Mouse (Mus musculus) embryonic facial prominence, embryonic 13.5 days (tissue): ENCODE measurements at regions not wholly inside any gene's neighbourhood (a gene's known extent, or its start where the extent isn't known, plus 50 kb on each side); places are given as distances from the start of the nearest gene placed in this dataset.

Experiments
- ATAC-seq: fragments of 200-750 bp; cut with Nextera tagmentation; 2 replicates; pipeline ENCODE4 v1.8.0; 2017; ENCODE audit warnings: low read depth; ENCODE audit not compliant: insufficient number of reproducible peaks, insufficient read depth, low FRiP score, low TSS enrichment
- H3K27ac ChIP-seq: fragments of 300-500 bp; sonication (generic); 2 replicates; pipeline ENCODE4 v1.5.1; 2015; ENCODE audit warnings: moderate library complexity, mild to moderate bottlenecking, inconsistent platforms
- H3K27me3 ChIP-seq: fragments of 300-500 bp; sonication (generic); 2 replicates; pipeline ENCODE4 v1.6.1; 2015; ENCODE audit warnings: mild to moderate bottlenecking, inconsistent platforms
- H3K36me3 ChIP-seq: fragments of 300-500 bp; sonication (generic); 2 replicates; pipeline ENCODE4 v1.6.1; 2015; ENCODE audit warnings: mild to moderate bottlenecking, inconsistent platforms
- H3K4me1 ChIP-seq: fragments of 300-500 bp; sonication (generic); 2 replicates; pipeline ENCODE4 v1.6.1; 2015; ENCODE audit warnings: inconsistent platforms
- H3K4me2 ChIP-seq: fragments of 300-500 bp; sonication (generic); 2 replicates; pipeline ENCODE4 v1.6.1; 2015; ENCODE audit warnings: moderate library complexity, mild to moderate bottlenecking, inconsistent platforms
- H3K4me3 ChIP-seq: fragments of 300-500 bp; sonication (generic); 2 replicates; pipeline ENCODE4 v1.5.1; 2015; ENCODE audit warnings: mild to moderate bottlenecking, inconsistent platforms
- H3K9ac ChIP-seq: fragments of 300-500 bp; sonication (generic); 2 replicates; pipeline ENCODE4 v1.6.1; 2015; ENCODE audit warnings: mild to moderate bottlenecking, inconsistent platforms
- H3K9me3 ChIP-seq: fragments of 300-500 bp; sonication (generic); 2 replicates; pipeline ENCODE4 v1.6.1; 2016; ENCODE audit warnings: inconsistent platforms
- WGBS: fragments of 180-500 bp; shearing (Covaris S2); methylation state at CpG from one replicate; pipeline ENCODE4 v1.1.7; 2015; ENCODE audit warnings: mixed read lengths; 5-methylcytosine and 5-hydroxymethylcytosine counted together

DNA sequence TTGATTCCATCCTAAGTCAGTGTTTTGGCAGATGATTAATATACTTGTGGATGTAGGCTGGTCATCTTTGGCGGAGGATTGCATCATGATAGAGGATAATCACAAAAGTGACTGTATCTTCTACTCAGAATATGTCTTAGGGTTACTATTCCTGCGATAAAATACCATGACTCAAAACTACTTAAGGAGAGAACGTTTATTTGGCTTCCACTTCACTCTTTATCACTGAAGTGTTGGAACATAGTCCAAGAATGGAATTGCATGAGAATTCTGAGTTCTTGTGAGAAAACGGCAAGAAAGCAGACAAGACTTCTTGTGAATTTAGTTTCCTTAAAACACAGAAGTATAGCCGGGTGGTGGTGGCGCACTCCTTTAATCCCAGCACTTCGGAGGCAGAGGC lies 124.6 kb upstream of the Itga4 start:
- 95% methylated on average over 7 of the region's 7 CpGs for WGBS

DNA sequence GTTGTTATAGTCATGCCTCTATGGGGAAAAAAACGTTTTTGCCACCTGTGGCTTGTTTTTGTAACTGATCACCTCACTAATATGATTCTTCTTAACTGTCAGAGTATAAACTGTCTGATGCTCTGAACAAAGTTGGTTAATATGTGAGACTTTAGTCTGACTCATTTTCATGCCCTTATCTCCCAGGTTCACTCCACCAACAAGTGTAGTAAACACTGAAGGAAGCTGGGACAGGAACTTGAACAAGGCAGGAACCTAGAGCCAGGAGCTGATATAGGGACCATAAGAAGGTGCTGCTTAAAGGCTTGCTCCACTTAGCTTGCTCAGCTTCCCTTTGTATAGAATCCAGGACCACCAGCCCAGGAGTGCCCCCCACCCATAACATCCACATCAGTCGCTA lies 124.0 kb upstream of the Itga4 start:
- H3K27me3 ChIP-seq: no peaks in the 10 kb centered on the region
- no peak overlapping the region for H3K4me2 ChIP-seq
- no peak for ATAC-seq
- no peaks in the 10 kb centered on the region for H3K36me3 ChIP-seq
- no peak overlapping the region for H3K27ac ChIP-seq
- H3K9me3 ChIP-seq: no peaks in the 10 kb centered on the region
- no peaks in the 10 kb centered on the region for H3K4me1 ChIP-seq
- H3K4me3 ChIP-seq: no peak overlapping the region
- no peak overlapping the region for H3K9ac ChIP-seq
- 76% methylated on average over 2 of the region's 2 CpGs for WGBS

More for the DNA sequence above, 124.6 kb upstream of the Itga4 start:
- Histone ChIP-seq H3K4me1 (no peaks in the 10 kb centered on the region), H3K36me3 (no peaks in the 10 kb centered on the region), H3K4me3 (no peak overlapping the region), H3K9me3 (no peaks in the 10 kb centered on the region), H3K27me3 (no peaks in the 10 kb centered on the region), H3K4me2 (no peak overlapping the region), H3K27ac (no peak overlapping the region), H3K9ac (no peak overlapping the region)
- no peak for ATAC-seq

DNA sequence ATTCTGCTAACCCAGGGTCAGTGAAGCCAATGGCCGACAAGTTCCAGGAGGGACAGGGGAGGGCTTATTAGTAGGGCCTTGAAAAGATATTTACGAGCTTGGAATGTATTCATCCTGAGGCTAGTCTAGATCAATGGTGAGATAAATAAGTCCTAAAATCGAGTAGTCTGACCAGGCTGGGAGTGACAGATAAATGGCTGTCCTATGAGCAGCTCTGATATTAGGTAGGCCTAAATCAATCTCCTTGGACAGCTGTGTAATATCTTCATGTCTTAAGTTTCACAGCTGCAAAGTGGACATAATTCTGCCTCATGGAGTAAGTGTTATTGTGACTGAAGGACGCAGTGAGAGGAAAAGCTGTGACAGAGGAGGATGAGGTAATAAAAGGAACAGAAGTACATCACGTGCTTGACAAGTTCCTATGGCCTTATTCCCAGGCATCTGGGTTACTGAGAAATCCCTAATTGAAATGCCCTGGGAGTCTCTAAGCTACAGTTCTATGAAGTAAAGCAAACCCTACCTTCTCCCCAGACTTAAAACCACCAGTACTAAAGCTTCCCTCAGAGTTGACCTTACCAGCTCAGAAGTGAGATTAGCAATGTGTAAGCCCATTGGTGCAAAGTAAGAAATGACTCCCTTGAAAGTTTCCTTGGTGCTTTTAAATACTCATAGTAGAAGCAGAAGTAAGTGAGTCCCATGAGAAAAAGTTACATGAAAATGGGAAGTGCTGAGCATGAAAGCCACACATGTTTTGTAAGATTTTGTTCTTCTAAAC lies 123.3 kb upstream of the Itga4 start:
- no peaks in the 10 kb centered on the region for H3K9me3 ChIP-seq
- H3K9ac ChIP-seq: no peak overlapping the region
- ATAC-seq: no peak
- H3K4me1 ChIP-seq: no peaks in the 10 kb centered on the region
- no peak overlapping the region for H3K4me2 ChIP-seq
- no peak overlapping the region for H3K4me3 ChIP-seq
- no peak overlapping the region for H3K27ac ChIP-seq
- H3K27me3 ChIP-seq: no peaks in the 10 kb centered on the region
- 68% methylated on average over 5 of the region's 5 CpGs for WGBS
- no peaks in the 10 kb centered on the region for H3K36me3 ChIP-seq

DNA sequence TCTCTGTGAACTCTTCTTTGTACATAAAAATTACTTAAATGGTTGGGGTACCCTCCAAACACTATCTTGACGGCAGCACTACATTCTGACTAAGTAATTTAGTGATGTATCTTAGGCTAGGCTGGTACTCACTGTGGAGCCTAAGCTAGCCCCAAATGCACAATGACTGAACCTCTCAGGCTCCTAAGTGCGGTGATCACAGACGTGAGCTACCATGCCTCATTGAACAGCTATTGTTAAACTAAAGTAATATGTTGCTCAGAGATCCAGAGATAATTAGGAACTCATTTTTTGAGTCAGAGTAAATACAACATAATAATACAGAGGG lies 122.7 kb upstream of the Itga4 start:
- no peaks in the 10 kb centered on the region for H3K9me3 ChIP-seq
- H3K4me1 ChIP-seq: no peaks in the 10 kb centered on the region
- no peaks in the 10 kb centered on the region for H3K27me3 ChIP-seq
- no peaks in the 10 kb centered on the region for H3K36me3 ChIP-seq
- no peak overlapping the region for H3K9ac ChIP-seq
- no peak overlapping the region for H3K4me2 ChIP-seq
- no peak overlapping the region for H3K4me3 ChIP-seq
- WGBS: 80% methylated on average over 3 of the region's 3 CpGs
- ATAC-seq: no peak
- H3K27ac ChIP-seq: no peak overlapping the region

DNA sequence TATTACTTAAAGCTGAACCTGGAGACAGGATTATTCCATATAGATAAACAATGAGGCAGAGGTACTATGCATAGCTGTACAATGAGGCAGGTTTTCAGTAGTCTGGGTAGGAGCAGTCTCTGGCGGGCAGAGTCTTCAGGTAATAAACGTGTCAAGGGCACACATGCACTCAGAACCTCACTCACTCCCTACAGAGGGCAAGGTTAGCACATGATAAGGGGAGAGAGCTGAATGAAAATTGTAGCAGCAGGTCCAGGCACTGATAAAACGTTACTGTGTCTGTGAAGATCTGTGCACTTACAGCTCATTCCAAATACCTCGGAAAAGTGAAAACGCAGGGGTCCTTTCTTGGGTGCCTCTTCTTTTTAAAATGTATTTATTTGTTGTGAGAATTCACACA lies 120.9 kb upstream of the Itga4 start:
- Histone ChIP-seq H3K27me3 (no peaks in the 10 kb centered on the region), H3K4me3 (no peak overlapping the region), H3K9me3 (no peaks in the 10 kb centered on the region), H3K4me2 (no peak overlapping the region), H3K9ac (no peak overlapping the region), H3K4me1 (no peaks in the 10 kb centered on the region), H3K27ac (no peak overlapping the region), H3K36me3 (no peaks in the 10 kb centered on the region)
- WGBS: 82% methylated on average over 5 of the region's 5 CpGs
- no peak for ATAC-seq

DNA sequence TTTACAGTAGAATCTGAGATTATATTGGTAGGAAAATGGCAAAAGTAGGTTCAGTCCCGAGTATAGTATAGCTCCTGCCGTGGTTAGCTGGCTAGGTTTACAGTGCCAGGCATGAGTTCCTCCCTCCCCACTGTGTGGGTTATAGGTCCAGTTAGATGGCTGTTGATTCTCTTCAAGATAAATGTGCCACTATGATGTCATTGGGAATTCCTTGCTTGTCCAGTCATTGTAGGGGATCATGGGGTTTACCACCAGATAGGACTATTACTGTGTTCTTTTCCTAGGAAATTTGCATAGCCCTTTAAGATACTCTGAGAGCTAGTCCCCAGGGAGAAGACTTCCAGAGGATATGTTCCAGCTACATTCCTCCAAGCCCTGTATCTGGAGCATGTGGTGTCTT lies 119.2 kb upstream of the Itga4 start:
- 83% methylated on average over 2 of the region's 2 CpGs for WGBS
- Histone ChIP-seq H3K4me3 (no peak overlapping the region), H3K27me3 (no peaks in the 10 kb centered on the region), H3K9me3 (no peaks in the 10 kb centered on the region), H3K36me3 (no peaks in the 10 kb centered on the region), H3K27ac (no peak overlapping the region), H3K9ac (no peak overlapping the region), H3K4me1 (no peaks in the 10 kb centered on the region), H3K4me2 (no peak overlapping the region)
- no peak for ATAC-seq

DNA sequence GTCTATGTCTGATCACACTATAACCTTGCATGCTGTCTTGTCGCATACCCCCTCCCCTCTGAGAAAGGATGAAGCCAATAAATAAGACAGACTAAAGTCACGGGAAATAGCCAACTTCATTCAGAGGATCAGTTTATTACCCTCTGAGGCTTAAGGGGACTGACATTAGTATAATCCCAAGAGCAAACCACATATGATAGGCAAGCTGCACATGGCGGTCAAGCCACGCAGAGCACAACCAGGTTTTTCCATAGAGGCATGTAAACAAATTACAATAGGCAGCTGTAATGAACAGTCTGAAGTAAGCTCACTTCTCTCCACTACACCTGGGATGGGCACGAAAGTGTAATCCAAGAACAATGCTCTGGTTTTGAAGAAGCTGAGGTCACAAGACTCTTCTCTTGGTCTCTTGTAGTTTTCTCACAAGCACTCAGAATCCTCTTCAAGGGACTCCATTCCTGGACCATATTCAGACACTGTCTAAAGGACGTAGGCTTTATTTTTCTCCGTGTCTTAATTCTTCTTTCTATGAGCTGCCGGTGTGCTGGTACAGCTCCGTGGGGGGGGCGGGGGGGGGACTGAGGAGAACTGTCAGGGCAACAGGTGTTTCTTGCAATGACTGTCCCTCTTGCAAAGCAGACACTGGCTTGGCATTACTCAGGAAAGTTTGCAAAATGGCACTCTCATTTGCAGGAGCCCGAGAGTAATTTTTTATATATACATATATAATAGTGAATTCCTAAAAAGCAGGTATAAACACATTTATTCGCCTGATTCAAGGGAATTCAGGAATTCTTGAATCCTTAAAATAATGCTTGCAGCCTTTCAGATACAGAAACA lies 118.4 kb upstream of the Itga4 start:
- H3K27me3 ChIP-seq: no peaks in the 10 kb centered on the region
- H3K36me3 ChIP-seq: no peaks in the 10 kb centered on the region
- WGBS: 86% methylated on average over 12 of the region's 12 CpGs
- H3K9ac ChIP-seq: no peak overlapping the region
- H3K4me1 ChIP-seq: no peaks in the 10 kb centered on the region
- H3K27ac ChIP-seq: no peak overlapping the region
- no peak overlapping the region for H3K4me3 ChIP-seq
- H3K4me2 ChIP-seq: no peak overlapping the region
- no peaks in the 10 kb centered on the region for H3K9me3 ChIP-seq
- ATAC-seq: no peak

DNA sequence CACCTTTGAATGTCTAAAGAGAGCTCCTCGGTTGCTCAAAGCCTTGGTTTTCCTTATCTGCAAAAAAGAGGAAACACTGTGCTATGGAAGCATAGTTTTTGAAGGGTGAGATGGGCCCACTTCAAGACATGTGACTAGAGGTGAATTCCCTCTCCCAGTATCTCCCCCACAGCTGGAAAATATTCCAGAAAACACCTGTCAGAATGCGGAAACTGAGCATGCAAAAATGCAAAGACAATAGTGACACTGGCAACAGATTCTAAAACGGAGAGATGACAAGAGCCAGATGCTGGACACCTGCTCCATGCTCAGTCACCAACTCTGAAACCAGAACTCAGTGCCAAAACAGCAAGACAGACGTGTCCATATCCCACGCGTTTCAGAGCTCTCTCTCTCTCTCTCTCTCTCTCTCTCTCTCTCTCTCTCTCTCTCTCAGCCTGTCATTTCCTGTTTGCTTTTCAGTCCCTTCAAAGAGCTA lies 117.5 kb upstream of the Itga4 start:
- no peak overlapping the region for H3K9ac ChIP-seq
- no peak overlapping the region for H3K27ac ChIP-seq
- H3K4me1 ChIP-seq: no peaks in the 10 kb centered on the region
- no peaks in the 10 kb centered on the region for H3K27me3 ChIP-seq
- WGBS: 41% methylated on average over 6 of the region's 6 CpGs
- no peak for ATAC-seq
- H3K9me3 ChIP-seq: no peaks in the 10 kb centered on the region
- no peak overlapping the region for H3K4me3 ChIP-seq
- no peak overlapping the region for H3K4me2 ChIP-seq
- no peaks in the 10 kb centered on the region for H3K36me3 ChIP-seq

DNA sequence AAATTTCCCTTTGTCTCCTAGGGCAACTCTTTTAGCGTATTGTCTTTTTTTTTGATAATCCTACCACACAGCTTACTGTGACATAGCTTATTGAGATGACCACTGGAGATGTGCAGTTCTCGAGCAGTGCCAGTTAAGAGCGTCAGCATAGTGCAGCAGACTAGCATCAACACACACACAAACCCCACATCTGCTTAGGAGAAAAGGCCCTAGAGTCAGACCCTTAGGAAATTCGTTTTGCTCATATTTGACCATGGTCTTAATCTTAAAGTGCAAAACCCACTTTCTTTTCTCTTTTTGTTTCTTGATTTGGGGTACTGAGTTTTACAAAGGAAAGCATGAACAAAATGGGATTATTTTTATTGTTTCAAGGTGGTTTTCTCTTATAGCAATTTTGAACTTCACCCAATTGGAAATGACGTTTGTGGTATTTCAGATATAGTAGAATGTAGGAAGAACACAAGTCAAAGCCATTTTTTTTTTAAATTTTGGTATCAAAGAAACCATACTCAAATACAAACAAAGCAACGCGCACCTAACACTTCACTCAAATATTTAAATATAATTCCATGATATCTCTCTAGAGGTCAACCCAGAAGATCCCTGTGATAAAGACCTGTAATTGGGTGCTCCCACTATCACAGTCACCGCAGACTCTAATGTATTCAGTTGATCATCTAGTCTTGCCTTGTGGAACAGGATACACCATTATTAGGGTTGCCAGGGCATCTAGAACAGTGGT lies 116.7 kb upstream of the Itga4 start:
- ATAC-seq: no peak
- H3K27me3 ChIP-seq: no peaks in the 10 kb centered on the region
- H3K4me1 ChIP-seq: no peaks in the 10 kb centered on the region
- H3K9me3 ChIP-seq: no peaks in the 10 kb centered on the region
- H3K9ac ChIP-seq: no peak overlapping the region
- H3K4me2 ChIP-seq: no peak overlapping the region
- no peaks in the 10 kb centered on the region for H3K36me3 ChIP-seq
- H3K27ac ChIP-seq: no peak overlapping the region
- H3K4me3 ChIP-seq: no peak overlapping the region
- WGBS: 86% methylated on average over 8 of the region's 8 CpGs

DNA sequence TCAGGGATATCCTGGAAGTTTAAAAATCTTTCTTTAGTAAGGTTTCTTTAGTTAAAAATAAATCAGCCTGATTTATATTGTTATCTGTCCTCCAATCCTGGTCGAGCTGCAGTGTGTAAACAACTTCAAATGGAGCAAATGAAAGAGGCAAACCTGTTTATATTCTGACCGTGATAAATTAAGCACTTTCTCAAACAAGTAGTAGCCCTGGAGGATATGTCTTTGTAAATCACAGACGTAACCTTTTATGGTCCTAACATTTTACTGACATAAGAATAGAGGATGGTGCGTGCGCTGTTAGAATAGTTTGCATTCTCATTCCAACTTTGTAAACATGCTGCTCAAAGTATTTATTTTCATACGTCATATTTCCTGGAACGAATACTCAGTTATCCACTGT lies 113.3 kb upstream of the Itga4 start:
- ATAC-seq: no peak
- H3K27me3 ChIP-seq: no peaks in the 10 kb centered on the region
- WGBS: 62% methylated on average over 7 of the region's 7 CpGs
- H3K4me2 ChIP-seq: no peak overlapping the region
- no peaks in the 10 kb centered on the region for H3K9me3 ChIP-seq
- no peak overlapping the region for H3K9ac ChIP-seq
- no peak overlapping the region for H3K27ac ChIP-seq
- no peaks in the 10 kb centered on the region for H3K4me1 ChIP-seq
- H3K36me3 ChIP-seq: no peaks in the 10 kb centered on the region
- H3K4me3 ChIP-seq: no peak overlapping the region

DNA sequence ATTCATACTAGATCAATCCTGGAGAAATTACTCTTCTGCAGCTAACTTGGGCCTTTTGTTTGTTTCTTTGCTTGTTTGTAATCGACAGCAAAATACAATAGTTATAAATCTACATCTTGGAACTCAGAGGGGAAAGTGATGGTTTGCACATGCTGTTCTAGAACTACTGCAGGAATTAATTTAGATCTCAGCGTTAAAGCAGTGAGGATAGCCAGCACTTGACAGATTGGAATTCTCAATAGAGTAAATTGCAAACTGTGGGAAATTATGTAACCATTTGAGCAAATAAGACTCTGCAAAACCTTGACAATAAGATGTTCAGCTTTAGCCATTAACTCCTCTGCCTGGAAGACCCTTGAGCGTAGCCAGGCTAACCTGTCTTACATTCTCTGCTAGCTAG lies 112.0 kb upstream of the Itga4 start:
- no peak overlapping the region for H3K4me3 ChIP-seq
- H3K27ac ChIP-seq: no peak overlapping the region
- H3K4me1 ChIP-seq: no peaks in the 10 kb centered on the region
- no peaks in the 10 kb centered on the region for H3K27me3 ChIP-seq
- WGBS: 68% methylated on average over 3 of the region's 3 CpGs
- no peaks in the 10 kb centered on the region for H3K36me3 ChIP-seq
- no peak overlapping the region for H3K4me2 ChIP-seq
- no peaks in the 10 kb centered on the region for H3K9me3 ChIP-seq
- H3K9ac ChIP-seq: no peak overlapping the region
- no peak for ATAC-seq
